Mouse (Mus musculus) ES-E14 (cell line): ENCODE results near the gene Ppp2r2c. TPM values are rescaled to one million over a fixed set of nuclear protein-coding genes. Genes with fewer than 3 reads are reported as not detected.

ENCODE experiments used
- DNase-seq: peaks from one replicate; pipeline ENCODE4 v3.0.0-alpha.2; 2013; ENCODE audit warnings: low read depth, low spot score
- H3K27ac ChIP-seq: 2 replicates; pipeline ENCODE4 v1.5.1; 2012; ENCODE audit warnings: low read depth, mild to moderate bottlenecking, low read length, moderate library complexity, mixed read lengths; ENCODE audit not compliant: poor library complexity, insufficient read depth, severe bottlenecking
- H3K36me3 ChIP-seq: 2 replicates; pipeline ENCODE4 v1.6.1; 2012; ENCODE audit warnings: mild to moderate bottlenecking, low read length, moderate library complexity, mixed read lengths; ENCODE audit not compliant: control insufficient read depth, poor library complexity, insufficient read depth, severe bottlenecking
- H3K4me1 ChIP-seq, 2 experiments: fragments of 150-350 bp in 1 of 2; sonication (generic) in 1 of 2; 2 replicates each; pipeline ENCODE4 v1.6.1; 2012; ENCODE audit warnings: low read length in 2 of 2, mild to moderate bottlenecking in 1 of 2, mixed read lengths in 1 of 2; ENCODE audit not compliant: control insufficient read depth in 2 of 2, insufficient read depth in 2 of 2, poor library complexity in 1 of 2
- H3K4me3 ChIP-seq, 2 experiments: fragments of 150-350 bp in 1 of 2; sonication (generic) in 1 of 2; 2 replicates each; pipeline ENCODE4 v1.5.1; 2012; ENCODE audit warnings: low read length in 2 of 2, low read depth in 1 of 2, mild to moderate bottlenecking in 1 of 2, mixed read lengths in 1 of 2; ENCODE audit not compliant: insufficient read depth in 1 of 2, poor library complexity in 1 of 2, severe bottlenecking in 1 of 2
- H3K9ac ChIP-seq: 2 replicates; pipeline ENCODE4 v1.6.1; 2012; ENCODE audit warnings: low read depth, mild to moderate bottlenecking, low read length, mixed read lengths; ENCODE audit not compliant: poor library complexity, insufficient read depth, severe bottlenecking
- H3K9me3 ChIP-seq: fragments of 150-350 bp; sonication (generic); 2 replicates; pipeline ENCODE4 v1.6.1; 2012; ENCODE audit warnings: low read depth, mild to moderate bottlenecking, low read length; ENCODE audit not compliant: control insufficient read depth, insufficient read depth
- CHD2 ChIP-seq: IDR thresholded peaks from 2 replicates; pipeline ENCODE4 v1.6.1; 2014; ENCODE audit warnings: mild to moderate bottlenecking, low read depth, low read length, inconsistent platforms
- HCFC1 ChIP-seq: IDR thresholded peaks from 2 replicates; pipeline ENCODE4 v1.6.1; 2012; ENCODE audit warnings: low read length, inconsistent platforms, borderline replicate concordance; ENCODE audit not compliant: insufficient read depth
- MAFK ChIP-seq: IDR thresholded peaks from 2 replicates; pipeline ENCODE4 v1.6.1; 2014; ENCODE audit warnings: mild to moderate bottlenecking, low read depth, low read length, inconsistent platforms; ENCODE audit not compliant: insufficient read depth
- ZC3H11A ChIP-seq: IDR thresholded peaks from 2 replicates; pipeline ENCODE4 v1.6.1; 2012; ENCODE audit warnings: low read depth, mild to moderate bottlenecking, inconsistent platforms, low read length, borderline replicate concordance
- ZNF384 ChIP-seq: IDR thresholded peaks from 2 replicates; pipeline ENCODE4 v1.6.1; 2012; ENCODE audit warnings: low read depth, low read length, inconsistent platforms
- in situ Hi-C, 2 experiments: fragments of 600-800 bp; cut with MboI; formaldehyde crosslinking; loops; one replicate each; pipeline ENCODE4 v1.15.1; 2025; ENCODE audit warnings: low sequenced_read_pairs in 2 of 2, inconsistent platforms in 1 of 2; ENCODE audit not compliant: unreplicated experiment in 2 of 2
- total RNA-seq: library from RNA; depleted of rRNA; stranded (reverse); fragments of 300-350 nt; gene quantifications from 2 replicates; pipeline ENCODE4 v1.2.3, GENCODE M21; 2012

Gene Ppp2r2c
- total RNA-seq, 1 experiment, result 7.3 TPM

GRCm38 (mm10) chr5:36893263-36893662 lies 24.9 kb downstream of the Ppp2r2c start:
- Histone ChIP-seq H3K36me3 (no peaks in the 10 kb centered on the region), H3K9me3 (no peaks in the 10 kb centered on the region), H3K4me1 (peaks cover 0 to 5% of the 10 kb centered on the region in 2 experiments; a peak in 1 of 4 replicates), H3K4me3 (no peak overlapping the region), H3K9ac (no peak overlapping the region), H3K27ac (no peak overlapping the region)
- TF ChIP-seq ZNF384 (no peak), MAFK (no peak), HCFC1 (no peak), ZC3H11A (no peak), CHD2 (no peak)
- in situ Hi-C loops, result no loop called here
- DNase-seq, result no peak

GRCm38 (mm10) chr5:36894070-36894469 lies 25.8 kb downstream of the Ppp2r2c start:
- no peaks in the 10 kb centered on the region for H3K36me3 ChIP-seq
- no peak overlapping the region for H3K9ac ChIP-seq
- no peak overlapping the region for H3K4me3 ChIP-seq
- DNase-seq, result no peak
- no peaks in the 10 kb centered on the region for H3K9me3 ChIP-seq
- in situ Hi-C loops, result no loop called here
- H3K27ac ChIP-seq, result no peak overlapping the region
- H3K4me1 ChIP-seq, result peaks cover 0 to 5% of the 10 kb centered on the region in 2 experiments; a peak in 1 of 4 replicates
- TF ChIP-seq MAFK, result no peak
- no peak for TF ChIP-seq HCFC1
- no peak for TF ChIP-seq ZC3H11A
- TF ChIP-seq ZNF384, result no peak
- no peak for TF ChIP-seq CHD2

- no peaks in the 10 kb centered on the region for H3K36me3 ChIP-seq
- no peak overlapping the region for H3K9ac ChIP-seq
- no peak overlapping the region for H3K27ac ChIP-seq
- H3K4me1 ChIP-seq, result peaks cover 0 to 5% of the 10 kb centered on the region in 2 experiments; a peak in 1 of 4 replicates
- in situ Hi-C loops, result no loop called here
- no peaks in the 10 kb centered on the region for H3K9me3 ChIP-seq
- no peak overlapping the region for H3K4me3 ChIP-seq
- TF ChIP-seq HCFC1 (no peak), CHD2 (no peak), ZC3H11A (no peak), ZNF384 (no peak), MAFK (no peak)
- DNase-seq, result no peak
These were observed 26.5 kb downstream of the Ppp2r2c start for GRCm38 (mm10) chr5:36894604-36895368.

GRCm38 (mm10) chr5:36895621-36896573 lies 27.6 kb downstream of the Ppp2r2c start:
- Histone ChIP-seq H3K27ac (no peak overlapping the region), H3K36me3 (no peaks in the 10 kb centered on the region), H3K9ac (no peak overlapping the region), H3K9me3 (no peaks in the 10 kb centered on the region), H3K4me1 (peaks cover 0 to 1% of the 10 kb centered on the region in 2 experiments; a peak in 1 of 4 replicates), H3K4me3 (no peak overlapping the region)
- in situ Hi-C loops, result no loop called here
- no peak for TF ChIP-seq HCFC1
- no peak for DNase-seq
